Mouse (Mus musculus): ENCODE results near the gene Aftph. TPM values are rescaled to one million over a fixed set of nuclear protein-coding genes. Genes with fewer than 3 reads are reported as not detected.
A peak's percentile ranks its signal among the peaks of the same experiment; 100 is the strongest.
"Not testable (repeated sequence)": the region's sequence is repeated elsewhere in the genome, so short reads cannot be mapped to it uniquely, and the experiment has no call there.

Aftph gene
- 10 to 100 TPM; 43.3 to 57.5 TPM for polyA plus RNA-seq (2017; shearing (Covaris generic))

DNA sequence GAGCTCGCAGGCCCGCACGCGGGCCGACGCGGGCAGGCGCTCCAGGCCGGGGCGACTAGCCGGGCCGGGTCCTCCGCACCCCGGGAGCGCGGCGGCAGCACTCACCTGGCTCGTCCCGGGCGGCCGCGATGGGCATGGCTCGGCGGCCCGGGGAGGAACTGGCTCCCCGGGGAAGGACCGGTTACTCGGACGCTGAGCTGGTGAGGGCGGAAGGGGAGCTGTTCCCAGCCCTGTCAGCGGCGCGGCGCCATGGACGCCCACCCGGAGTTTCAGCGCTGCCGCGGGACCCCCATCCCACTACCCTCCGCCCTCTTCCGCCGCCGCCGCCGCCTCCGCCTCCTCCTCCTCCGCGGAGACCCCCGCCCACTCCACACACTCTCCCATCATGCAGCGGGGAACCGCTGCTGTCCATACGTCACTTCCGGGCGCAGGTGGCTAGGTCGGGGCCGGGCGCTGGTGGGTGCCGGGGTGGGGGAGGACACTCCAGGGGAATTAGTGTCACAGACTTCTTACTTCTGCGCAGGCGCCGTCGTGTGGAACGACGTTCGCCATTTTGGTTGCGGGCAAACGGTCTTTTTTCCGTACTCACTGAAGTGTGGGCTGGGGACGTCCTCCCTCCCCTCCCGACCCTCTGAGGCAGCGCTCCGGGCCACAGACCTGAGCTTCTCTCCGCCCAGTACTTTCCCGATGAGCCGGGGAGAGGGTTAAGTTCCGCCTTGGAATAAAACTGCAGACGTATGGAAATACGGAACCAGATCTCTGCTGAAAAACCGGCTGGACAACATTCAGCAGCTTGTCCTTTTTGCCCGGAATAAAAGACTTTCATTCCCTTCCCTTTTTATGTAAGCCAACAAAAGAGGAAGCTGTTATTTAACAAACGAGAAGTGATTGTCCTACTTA is at the start of gene Aftph:
Gene Aftph (minus strand): TSS at position 389 of the 900 bp plus-strand sequence.
- ATAC-seq: peak; percentile 81

DNA sequence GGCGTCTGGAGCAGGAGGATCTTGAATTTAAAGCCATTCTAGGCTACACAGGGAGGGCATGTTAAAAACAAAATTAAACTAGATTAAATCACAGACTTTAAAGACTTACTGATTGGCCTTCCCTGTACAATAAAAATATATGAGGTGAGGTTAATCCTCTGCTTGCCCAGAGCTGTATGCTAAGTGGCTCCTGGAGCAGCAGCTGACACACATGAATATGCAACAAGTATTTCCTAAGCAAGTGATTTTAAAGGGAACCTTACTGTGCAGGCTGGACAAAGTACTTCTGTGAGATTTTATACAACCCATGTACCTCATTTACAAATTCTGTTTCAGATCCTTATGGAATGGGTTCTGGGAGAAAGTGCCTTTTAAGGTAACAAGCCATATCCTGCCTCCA is 47.6 kb upstream of the Aftph start:
- no peak for ATAC-seq

GRCm38 (mm10) chr11:20788070-20788469 is 46.7 kb upstream of the Aftph start:
- no peak for ATAC-seq

DNA sequence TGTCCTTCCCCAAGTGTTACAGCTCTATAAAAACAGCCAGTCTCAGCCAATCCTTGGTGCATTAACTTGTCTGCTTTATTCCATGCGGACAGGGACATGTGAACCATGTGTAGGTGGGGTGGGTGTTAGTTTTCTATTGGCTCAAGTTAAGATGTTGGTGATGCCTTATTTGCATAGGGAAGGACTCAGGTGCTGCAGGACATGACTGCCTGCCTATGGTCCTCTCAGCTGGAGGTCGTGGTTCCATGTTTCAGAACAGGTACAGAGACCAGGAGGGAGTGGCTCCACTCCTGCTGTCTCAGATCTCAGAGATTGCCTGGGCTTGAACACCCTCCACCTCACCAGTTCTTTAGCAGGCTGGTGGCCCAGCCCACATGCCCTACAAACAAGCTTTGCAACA is 44.8 kb upstream of the Aftph start:
- ATAC-seq: no peak

DNA sequence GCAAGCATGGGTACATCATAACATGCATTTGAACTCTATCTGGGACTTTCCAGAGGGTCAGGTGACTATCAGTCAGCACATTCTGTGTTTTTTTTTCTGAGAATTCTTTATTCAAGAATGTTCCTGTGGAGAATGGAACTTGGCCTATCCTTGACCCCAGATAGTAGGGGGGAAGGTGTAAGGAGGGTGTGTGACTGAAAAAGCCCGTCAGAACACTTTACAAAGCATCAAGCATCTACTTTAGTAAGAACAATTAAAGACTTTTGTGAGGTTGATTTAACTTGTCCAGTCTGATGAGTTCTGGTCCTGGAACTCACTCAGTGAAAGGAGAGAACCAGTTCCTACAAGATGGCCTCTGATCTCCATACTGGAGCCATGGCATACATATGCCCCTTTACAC is 43.8 kb upstream of the Aftph start:
- no peak for ATAC-seq

DNA sequence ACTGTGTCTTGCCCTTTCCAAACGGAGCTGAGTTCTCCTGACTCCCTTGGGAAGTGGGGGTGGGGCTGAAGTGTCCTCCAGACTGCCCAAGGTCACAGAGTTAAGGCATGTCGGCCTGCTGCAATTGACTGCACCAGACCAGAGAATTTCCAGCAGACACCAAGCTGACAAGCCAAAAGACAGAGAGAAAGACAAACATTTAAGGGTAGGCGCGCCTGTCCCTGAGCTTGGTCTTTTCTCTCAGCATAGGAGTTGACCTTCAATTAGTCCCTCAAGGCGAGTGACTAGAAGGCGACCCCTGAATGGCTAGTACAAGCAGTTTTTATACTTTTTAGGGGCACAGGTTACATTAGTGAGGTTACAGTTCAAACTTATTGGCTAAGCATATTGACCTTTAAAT is 43.4 kb upstream of the Aftph start:
- ATAC-seq: no peak

- no peak for ATAC-seq
These were observed 42.1 kb upstream of the Aftph start for GRCm38 (mm10) chr11:20783467-20783866.

GRCm38 (mm10) chr11:20782620-20783019 is 41.2 kb upstream of the Aftph start:
- no peak for ATAC-seq

GRCm38 (mm10) chr11:20780312-20780711 is 38.9 kb upstream of the Aftph start:
- ATAC-seq: no peak

DNA sequence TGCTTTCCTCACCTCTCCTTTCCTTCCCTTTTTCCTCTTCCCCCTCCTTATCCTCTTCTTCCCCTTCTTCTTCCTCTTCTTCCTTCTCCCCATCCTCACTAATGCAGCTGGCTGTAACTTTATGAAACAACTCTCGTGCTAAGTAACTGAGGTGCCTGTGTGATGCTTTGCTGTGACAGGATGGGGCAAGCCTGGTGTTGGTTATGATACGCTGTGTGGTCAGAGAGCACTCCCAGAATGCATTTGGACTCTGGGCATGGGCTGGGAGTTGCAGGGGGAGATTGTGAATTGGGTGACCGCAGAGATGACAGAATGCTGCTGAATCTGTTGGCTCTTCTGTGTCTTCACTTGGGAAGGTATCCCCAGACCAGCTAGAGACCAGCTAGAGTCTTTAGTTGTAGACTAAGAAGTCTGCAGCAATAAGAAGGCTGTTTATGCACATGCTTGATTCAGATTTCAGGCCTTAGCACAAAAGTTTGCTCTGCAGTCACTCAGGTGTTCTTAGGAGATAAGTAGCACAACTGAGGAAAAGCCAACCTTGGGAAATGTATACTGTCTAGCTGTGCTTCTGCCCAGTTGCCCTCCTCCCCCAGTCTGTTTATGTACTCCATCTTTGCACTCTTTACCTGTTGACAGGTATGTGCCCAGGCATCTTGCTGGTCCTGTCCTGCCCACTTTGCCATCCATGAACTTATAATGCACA is 37.6 kb upstream of the Aftph start:
- ATAC-seq: no peak

DNA sequence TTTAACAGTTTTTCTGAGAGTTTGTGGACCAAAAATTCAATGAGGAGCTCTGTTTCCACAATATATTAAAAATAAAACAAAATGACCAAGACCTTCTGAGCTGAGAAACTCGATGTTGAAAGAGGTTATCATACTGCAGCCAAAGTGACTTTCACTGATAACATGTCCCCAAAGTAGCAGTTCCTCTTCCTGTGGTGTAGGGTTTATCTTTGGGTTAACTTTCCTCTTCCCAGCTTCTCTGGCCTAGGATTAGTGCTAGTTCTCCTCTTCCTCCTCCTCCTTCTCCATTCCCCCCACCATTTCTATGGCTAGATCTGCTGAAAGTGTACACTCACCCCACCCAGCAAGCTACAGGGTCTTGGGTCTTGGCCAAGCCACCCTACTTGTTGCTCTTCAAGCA is 36.9 kb upstream of the Aftph start:
- no peak for ATAC-seq

DNA sequence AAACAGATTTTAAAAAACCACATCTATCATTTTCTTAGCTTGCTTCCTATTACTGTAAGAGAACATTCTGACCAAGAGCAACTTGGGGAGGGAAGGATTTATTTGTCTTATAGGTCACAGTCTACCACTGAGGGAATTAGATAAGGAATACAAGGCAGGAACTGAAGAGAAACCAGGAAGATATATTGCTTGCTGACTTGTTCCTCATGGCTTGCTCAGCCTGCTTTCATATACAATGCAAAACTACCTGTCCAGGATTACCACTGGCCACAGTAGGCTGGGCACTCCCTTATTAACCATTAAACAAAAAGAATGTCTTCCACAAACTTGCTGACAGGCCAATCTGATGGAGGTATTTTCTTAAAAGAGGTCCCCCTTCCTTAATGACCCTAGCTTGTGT is 35.3 kb upstream of the Aftph start:
- no peak for ATAC-seq

DNA sequence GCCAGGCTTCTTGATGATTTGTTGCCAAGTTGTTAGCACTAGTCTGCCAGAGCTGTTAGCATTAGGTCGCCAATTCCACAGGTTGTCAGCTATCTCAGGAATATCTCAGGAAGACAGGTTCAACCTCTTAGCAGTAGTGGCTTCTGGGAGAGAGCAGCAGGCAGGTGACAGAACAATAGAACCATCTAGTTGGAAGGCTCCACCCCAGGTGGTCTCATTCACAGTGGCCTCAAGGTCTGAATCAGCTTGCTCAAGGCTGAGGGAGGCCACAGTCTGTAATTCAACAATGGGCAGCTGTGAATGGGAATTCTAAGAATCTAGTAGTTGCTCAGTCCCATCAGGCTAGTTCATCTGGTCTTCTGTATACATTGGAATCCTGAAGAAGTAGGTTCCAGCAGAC is 31.3 kb upstream of the Aftph start:
- ATAC-seq: no peak

- not testable (repeated sequence) for ATAC-seq
These were observed 30.4 kb upstream of the Aftph start for GRCm38 (mm10) chr11:20771827-20772226.

DNA sequence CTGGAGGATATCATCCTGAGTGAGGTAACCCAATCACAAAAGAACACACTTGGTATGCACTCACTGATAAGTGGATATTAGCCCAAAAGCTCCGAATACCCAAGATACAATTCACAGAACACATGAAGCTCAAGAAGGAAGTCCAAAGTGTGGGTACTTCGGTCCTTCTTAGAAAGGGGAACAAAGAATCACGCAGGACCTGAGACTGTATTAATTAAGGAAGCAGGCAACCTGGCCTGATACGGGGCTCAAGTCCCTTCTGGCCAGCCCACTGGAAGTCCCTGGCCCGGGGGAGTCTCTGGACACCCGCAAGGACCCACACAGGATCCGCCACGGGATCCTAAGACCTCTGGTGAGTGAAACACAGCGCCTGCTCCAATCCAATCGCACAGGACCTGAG is 20.6 kb upstream of the Aftph start:
- not testable (repeated sequence) for ATAC-seq

GRCm38 (mm10) chr11:20750573-20750972 is 9.2 kb upstream of the Aftph start:
- ATAC-seq: no peak

- no peak for ATAC-seq
These were observed 2.0 kb upstream of the Aftph start for GRCm38 (mm10) chr11:20743353-20743752.

DNA sequence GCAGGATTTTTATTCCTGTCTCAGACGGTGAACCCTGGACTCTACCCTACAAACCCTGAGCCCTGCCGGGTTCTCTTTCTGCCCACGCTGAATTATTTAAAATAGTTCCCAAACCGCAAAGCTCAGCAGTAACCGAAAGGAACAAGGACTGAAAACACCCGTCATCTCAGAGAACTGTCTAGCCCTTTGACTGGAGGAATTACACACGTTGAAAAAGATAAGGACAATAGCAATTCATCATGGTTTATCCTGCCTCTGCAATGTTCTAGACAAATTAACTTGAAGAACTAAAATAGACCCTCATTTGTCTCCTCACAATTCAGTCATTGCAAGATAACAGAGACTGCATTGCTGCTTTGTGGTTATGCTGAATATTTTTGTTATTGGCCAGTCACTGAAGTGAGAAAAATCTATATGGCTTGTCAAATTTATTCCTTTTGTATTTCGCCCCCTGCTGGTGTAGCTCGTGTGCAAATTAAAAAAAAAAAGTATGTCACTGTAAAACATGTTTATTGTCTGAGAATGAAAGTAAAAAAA is 1.0 kb upstream of the Aftph start:
- ATAC-seq: peak; percentile 37

GRCm38 (mm10) chr11:20740481-20741200 is 748 bp downstream of the Aftph start:
- peak; percentile 37 for ATAC-seq

GRCm38 (mm10) chr11:20734066-20734465 is 7.3 kb downstream of the Aftph start:
- no peak for ATAC-seq

GRCm38 (mm10) chr11:20733486-20734030 is 7.8 kb downstream of the Aftph start:
- no peak for ATAC-seq

DNA sequence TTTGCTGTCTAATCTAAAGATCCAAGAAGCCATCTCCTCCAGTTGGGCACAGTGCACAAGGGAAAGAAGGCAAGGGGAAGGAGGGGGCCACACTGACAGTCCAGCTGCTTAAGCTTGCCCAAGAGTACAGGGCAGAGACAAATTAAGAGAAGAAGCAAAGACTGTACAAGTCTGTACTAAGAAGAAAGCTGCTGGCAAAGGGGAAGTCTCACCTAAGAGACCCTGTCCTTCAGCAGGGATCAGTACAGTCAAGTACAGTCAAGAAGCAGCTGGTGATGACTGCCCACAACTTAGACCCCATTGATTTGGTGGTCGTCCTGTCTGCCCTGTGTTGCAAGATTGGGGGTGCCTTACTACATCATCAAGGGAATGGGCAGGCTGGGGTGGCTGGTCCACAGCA is 12.0 kb downstream of the Aftph start:
- no peak for ATAC-seq

- ATAC-seq: no peak
These were observed 13.3 kb downstream of the Aftph start for GRCm38 (mm10) chr11:20728044-20728443.
